Comparison of ENCODE assay signal across 14 mouse cellular contexts in genomic region chr11:24613529-24613928, GRCm38 (mm10).
"Had no signal": no experiment of that assay in that cellular context is flagged by ENCODE, and none has a peak within 500 bp of the region (broad histone marks: within the 10 kb centered on the region; RNA-seq: fewer than 3 reads in every experiment).

No protein-coding gene starts in this region.

- H3K27ac ChIP-seq: liver, embryonic 15.5 days; midbrain, embryonic 10.5 days; neural tube, embryonic 15.5 days; stomach, postnatal 0 days had no signal

- H3K27me3 ChIP-seq: liver, embryonic 15.5 days; neural tube, embryonic 15.5 days had no signal

- H3K4me2 ChIP-seq: liver, embryonic 11.5 days; liver, embryonic 15.5 days; neural tube, embryonic 15.5 days had no signal

- H3K9ac ChIP-seq: liver, embryonic 15.5 days; neural tube, embryonic 15.5 days had no signal

- H3K9me3 ChIP-seq: liver, embryonic 15.5 days; midbrain, embryonic 10.5 days; neural tube, embryonic 15.5 days had no signal

- H3K4me1 ChIP-seq: liver, embryonic 15.5 days; midbrain, embryonic 10.5 days; neural tube, embryonic 15.5 days had no signal

- H3K36me3 ChIP-seq: liver, embryonic 15.5 days; midbrain, embryonic 10.5 days; neural tube, embryonic 15.5 days had no signal

- DNase-seq: kidney, postnatal 14 days; left cerebral cortex, postnatal 4 days; lung, adult 2 months; lung, postnatal 4 days; right cerebral cortex, adult 18-20 months; right cerebral cortex, postnatal 25 days; thymus, postnatal 4 days had no signal

- ATAC-seq: lung, postnatal 0 days had no signal

- H3K4me3 ChIP-seq: liver, embryonic 15.5 days; midbrain, embryonic 10.5 days; myocyte; neural tube, embryonic 15.5 days had no signal
